Mouse (Mus musculus): ENCODE results near the gene Shc2. TPM values are rescaled to one million over a fixed set of nuclear protein-coding genes. Genes with fewer than 3 reads are reported as not detected.

Shc2 gene
- total and polyA plus RNA-seq, 3 experiments = not detected

- H3K27me3 ChIP-seq (ENCODE audit: control insufficient read depth in 1 of 2, insufficient read depth in 2 of 2, low read length in 2 of 2) = no peaks in the 10 kb centered on the region
- no peak overlapping the region for H3K27ac ChIP-seq (ENCODE audit: control insufficient read depth, low read depth, low read length)
- H3K36me3 ChIP-seq (ENCODE audit: control insufficient read depth in 1 of 2, insufficient read depth in 2 of 2, low read length in 2 of 2) = peaks cover 0 to 4% of the 10 kb centered on the region in 2 experiments; a peak in 1 of 4 replicates
- H3K79me2 ChIP-seq (ENCODE audit: control insufficient read depth, insufficient read depth, low read length, poor library complexity) = peaks cover 11% of the 10 kb centered on the region
- no peak for TF ChIP-seq MAZ (IDR thresholded peaks at IDR 0.05; ENCODE audit: low read depth, low read length)
- TF ChIP-seq TCF12 (IDR thresholded peaks at IDR 0.05; ENCODE audit: low read depth, low read length) = no peak
- no peak for TF ChIP-seq POLR2AphosphoS2 (IDR thresholded peaks at IDR 0.05; ENCODE audit: low read length)
- no peak for TF ChIP-seq MYC (IDR thresholded peaks at IDR 0.05; ENCODE audit: low read depth, low read length)
- TF ChIP-seq ZC3H11A (IDR thresholded peaks at IDR 0.05; ENCODE audit: low read depth, low read length) = no peak
- TF ChIP-seq RAD21 (IDR thresholded peaks at IDR 0.05; ENCODE audit: low read depth, low read length) = no peak
- TF ChIP-seq SIN3A (IDR thresholded peaks at IDR 0.05; ENCODE audit: low read length) = no peak
- no peak for TF ChIP-seq E2F4 (IDR thresholded peaks at IDR 0.05; ENCODE audit: borderline replicate concordance, low read depth, low read length)
- no peak for TF ChIP-seq ELF1 (IDR thresholded peaks at IDR 0.05; ENCODE audit: low read depth, low read length)
- no peak for TF ChIP-seq NELFE (IDR thresholded peaks at IDR 0.05; ENCODE audit: low read depth, low read length)
- TF ChIP-seq TAL1 (IDR thresholded peaks at IDR 0.05; ENCODE audit: low read length) = no peak
- TF ChIP-seq HCFC1 (IDR thresholded peaks at IDR 0.05; ENCODE audit: low read depth, low read length) = no peak
- no peak for TF ChIP-seq GABPA (IDR thresholded peaks at IDR 0.05; ENCODE audit: low read depth, low read length)
- no peak for TF ChIP-seq KAT2A (conservative IDR thresholded peaks at IDR 0.05; ENCODE audit: low read depth, low read length)
- TF ChIP-seq RCOR1 (IDR thresholded peaks at IDR 0.05; ENCODE audit: low read depth, low read length) = no peak
- no peak for TF ChIP-seq MEF2A (IDR thresholded peaks at IDR 0.05; ENCODE audit: extremely low read depth, insufficient replicate concordance, low read depth, low read length, poor library complexity, severe bottlenecking)
- no peak for TF ChIP-seq POLR2A (IDR thresholded peaks at IDR 0.05; ENCODE audit: control insufficient read depth in 1 of 2, insufficient read depth in 1 of 2, low read depth in 1 of 2, low read length in 2 of 2, poor library complexity in 1 of 2)
- no peak for TF ChIP-seq ETS1 (IDR thresholded peaks at IDR 0.05; ENCODE audit: low read depth, low read length)
- TF ChIP-seq TBP (IDR thresholded peaks at IDR 0.05; ENCODE audit: low read depth, low read length) = no peak
- TF ChIP-seq CTCF (IDR thresholded peaks at IDR 0.05 in 2 of 3, conservative IDR thresholded peaks at IDR 0.05 in 1 of 3; ENCODE audit: control insufficient read depth in 1 of 3, insufficient read depth in 1 of 3, low read depth in 2 of 3, low read length in 3 of 3, poor library complexity in 1 of 3, severe bottlenecking in 1 of 3) = no peak
- H3K9me3 ChIP-seq (replicated peaks; ENCODE audit: insufficient read depth, low read length) = no peaks in the 10 kb centered on the region
- H3K9ac ChIP-seq (ENCODE audit: control insufficient read depth, low read depth, low read length, poor library complexity, severe bottlenecking) = no peak overlapping the region
- peaks cover 0 to 9% of the 10 kb centered on the region in 2 experiments; a peak in 3 of 4 replicates for H3K4me1 ChIP-seq (ENCODE audit: control insufficient read depth in 1 of 2, insufficient read depth in 2 of 2, low read length in 2 of 2)
- no peak overlapping the region for H3K4me3 ChIP-seq (ENCODE audit: control insufficient read depth in 1 of 2, insufficient read depth in 1 of 2, low read depth in 2 of 2, low read length in 2 of 2)
- no peak for DNase-seq (ENCODE audit: low read depth, low spot score)
Observed at GRCm38 (mm10) chr10:79673054-79673453, 35.3 kb upstream of the Shc2 start.

DNA sequence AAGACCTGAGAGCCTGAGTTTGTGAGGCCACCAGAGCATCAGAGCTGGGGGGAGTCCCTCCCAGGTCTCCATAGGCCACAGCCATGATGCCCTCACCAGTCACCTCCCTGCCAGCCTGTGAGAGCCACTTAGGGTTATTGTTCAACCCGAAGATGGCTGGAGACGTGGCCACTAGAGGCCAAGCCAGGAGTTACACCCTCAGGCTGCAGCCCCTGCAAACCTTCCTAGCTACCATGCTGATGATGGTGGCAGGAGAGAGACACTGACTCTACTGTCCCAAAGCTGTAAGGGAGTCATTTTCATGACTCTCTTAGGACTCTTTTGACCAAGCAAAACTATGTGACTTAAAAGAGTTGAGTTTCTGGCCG is 34.4 kb upstream of the Shc2 start:
- Histone ChIP-seq H3K9me3 (replicated peaks; ENCODE audit: insufficient read depth, low read length) (no peaks in the 10 kb centered on the region), H3K27ac (ENCODE audit: control insufficient read depth, low read depth, low read length) (no peak overlapping the region), H3K27me3 (ENCODE audit: control insufficient read depth in 1 of 2, insufficient read depth in 2 of 2, low read length in 2 of 2) (no peaks in the 10 kb centered on the region), H3K4me3 (ENCODE audit: control insufficient read depth in 1 of 2, insufficient read depth in 1 of 2, low read depth in 2 of 2, low read length in 2 of 2) (no peak overlapping the region), H3K79me2 (ENCODE audit: control insufficient read depth, insufficient read depth, low read length, poor library complexity) (peaks cover 11% of the 10 kb centered on the region), H3K4me1 (ENCODE audit: control insufficient read depth in 1 of 2, insufficient read depth in 2 of 2, low read length in 2 of 2) (peaks cover 0 to 9% of the 10 kb centered on the region in 2 experiments; a peak in 3 of 4 replicates), H3K36me3 (ENCODE audit: control insufficient read depth in 1 of 2, insufficient read depth in 2 of 2, low read length in 2 of 2) (peaks cover 0 to 4% of the 10 kb centered on the region in 2 experiments; a peak in 1 of 4 replicates), H3K9ac (ENCODE audit: control insufficient read depth, low read depth, low read length, poor library complexity, severe bottlenecking) (no peak overlapping the region)
- TF ChIP-seq BHLHE40 (IDR thresholded peaks at IDR 0.05; ENCODE audit: borderline replicate concordance, low read depth, low read length) (no peak), MAX (IDR thresholded peaks at IDR 0.05; ENCODE audit: low read length) (no peak), MYB (IDR thresholded peaks at IDR 0.05; ENCODE audit: low read depth, low read length) (no peak), HCFC1 (IDR thresholded peaks at IDR 0.05; ENCODE audit: low read depth, low read length) (no peak), ZMIZ1 (IDR thresholded peaks at IDR 0.05; ENCODE audit: low read depth, low read length) (no peak), TBP (IDR thresholded peaks at IDR 0.05; ENCODE audit: low read depth, low read length) (no peak), POLR2AphosphoS2 (IDR thresholded peaks at IDR 0.05; ENCODE audit: low read length) (no peak), KAT2A (conservative IDR thresholded peaks at IDR 0.05; ENCODE audit: low read depth, low read length) (no peak), ZNF384 (IDR thresholded peaks at IDR 0.05; ENCODE audit: low read depth, low read length) (no peak), GABPA (IDR thresholded peaks at IDR 0.05; ENCODE audit: low read depth, low read length) (no peak), CTCF (IDR thresholded peaks at IDR 0.05 in 2 of 3, conservative IDR thresholded peaks at IDR 0.05 in 1 of 3; ENCODE audit: control insufficient read depth in 1 of 3, insufficient read depth in 1 of 3, low read depth in 2 of 3, low read length in 3 of 3, poor library complexity in 1 of 3, severe bottlenecking in 1 of 3) (no peak), MAFK (IDR thresholded peaks at IDR 0.05; ENCODE audit: borderline replicate concordance, low read depth, low read length) (no peak)
- DNase-seq (ENCODE audit: low read depth, low spot score) = no peak
